Mouse (Mus musculus): Measurements from ENCODE around the gene Cntfr. TPM values are rescaled to one million over a fixed set of nuclear protein-coding genes. Genes with fewer than 3 reads are reported as not detected.

Gene Cntfr
- polyA plus RNA-seq, 1 experiment, result 3.7 TPM

GRCm38 (mm10) chr4:41737602-41738255 lies 40.8 kb upstream of the Cntfr start:
- TF ChIP-seq POLR2A (IDR thresholded peaks at IDR 0.05; ENCODE audit: control insufficient read depth, low read depth, low read length), result no peak
- peak; percentile 67; the same call in 1 of the 2 replicates for TF ChIP-seq CTCF (IDR thresholded peaks at IDR 0.05; ENCODE audit: control insufficient read depth, insufficient read depth, insufficient replicate concordance, low read depth, low read length)
- no peaks in the 10 kb centered on the region for H3K27me3 ChIP-seq (ENCODE audit: control insufficient read depth, insufficient read depth, low read length)
- H3K4me1 ChIP-seq (ENCODE audit: control insufficient read depth, insufficient read depth, low read length), result peaks cover 12% of the 10 kb centered on the region
- no peak overlapping the region for H3K4me3 ChIP-seq (ENCODE audit: control insufficient read depth, low read depth, low read length)
- no peaks in the 10 kb centered on the region for H3K36me3 ChIP-seq (ENCODE audit: control insufficient read depth, insufficient read depth, low read length)
- no peak overlapping the region for H3K27ac ChIP-seq (ENCODE audit: control insufficient read depth, insufficient read depth, low read depth, low read length)

- Histone ChIP-seq H3K4me1 (ENCODE audit: control insufficient read depth, insufficient read depth, low read length) (peaks cover 9% of the 10 kb centered on the region), H3K27me3 (ENCODE audit: control insufficient read depth, insufficient read depth, low read length) (no peaks in the 10 kb centered on the region; the same call in 1 of the 2 replicates), H3K4me3 (ENCODE audit: control insufficient read depth, low read depth, low read length) (peak within 1 kb of the TSS; percentile 29; the same call in 1 of the 2 replicates), H3K27ac (ENCODE audit: control insufficient read depth, insufficient read depth, low read depth, low read length) (no peak within 1 kb of the TSS), H3K36me3 (ENCODE audit: control insufficient read depth, insufficient read depth, low read length) (no peaks in the 10 kb centered on the region)
- TF ChIP-seq POLR2A (IDR thresholded peaks at IDR 0.05; ENCODE audit: control insufficient read depth, low read depth, low read length), result no peak
- TF ChIP-seq CTCF (IDR thresholded peaks at IDR 0.05; ENCODE audit: control insufficient read depth, insufficient read depth, insufficient replicate concordance, low read depth, low read length), result no peak
Observed at GRCm38 (mm10) chr4:41731052-41731765, 34.3 kb upstream of the Cntfr start, which contains the start of gene Arid3c. Gene Arid3c, minus strand, starts transcription at chr4:41731142.

GRCm38 (mm10) chr4:41726826-41727621 lies 30.1 kb upstream of the Cntfr start:
- no peak overlapping the region; the same call in 1 of the 2 replicates for H3K4me3 ChIP-seq (ENCODE audit: control insufficient read depth, low read depth, low read length)
- H3K27me3 ChIP-seq (ENCODE audit: control insufficient read depth, insufficient read depth, low read length), result peaks cover 5% of the 10 kb centered on the region; the same call in 1 of the 2 replicates
- no peak overlapping the region for H3K27ac ChIP-seq (ENCODE audit: control insufficient read depth, insufficient read depth, low read depth, low read length)
- TF ChIP-seq POLR2A (IDR thresholded peaks at IDR 0.05; ENCODE audit: control insufficient read depth, low read depth, low read length), result no peak
- TF ChIP-seq CTCF (IDR thresholded peaks at IDR 0.05; ENCODE audit: control insufficient read depth, insufficient read depth, insufficient replicate concordance, low read depth, low read length), result no peak
- peaks cover 16% of the 10 kb centered on the region for H3K4me1 ChIP-seq (ENCODE audit: control insufficient read depth, insufficient read depth, low read length)
- H3K36me3 ChIP-seq (ENCODE audit: control insufficient read depth, insufficient read depth, low read length), result no peaks in the 10 kb centered on the region

- H3K4me1 ChIP-seq (ENCODE audit: control insufficient read depth, insufficient read depth, low read length), result peaks cover 10% of the 10 kb centered on the region
- 0 out of 2 replicates have a peak within 1 kb of the TSS, but pooled peaks have one; percentile 21 for H3K27ac ChIP-seq (ENCODE audit: control insufficient read depth, insufficient read depth, low read depth, low read length)
- no peaks in the 10 kb centered on the region; the same call in none of the 2 replicates for H3K36me3 ChIP-seq (ENCODE audit: control insufficient read depth, insufficient read depth, low read length)
- TF ChIP-seq CTCF (IDR thresholded peaks at IDR 0.05; ENCODE audit: control insufficient read depth, insufficient read depth, insufficient replicate concordance, low read depth, low read length) (no peak), POLR2A (IDR thresholded peaks at IDR 0.05; ENCODE audit: control insufficient read depth, low read depth, low read length) (peak; percentile 94)
- H3K4me3 ChIP-seq (ENCODE audit: control insufficient read depth, low read depth, low read length), result peak within 1 kb of the TSS; percentile 95
- peaks cover 5% of the 10 kb centered on the region; the same call in 1 of the 2 replicates for H3K27me3 ChIP-seq (ENCODE audit: control insufficient read depth, insufficient read depth, low read length)
Observed at GRCm38 (mm10) chr4:41722918-41723351, 26.0 kb upstream of the Cntfr start, which contains the start of gene Dctn3. Gene Dctn3, minus strand, starts transcription at chr4:41723170.

- Histone ChIP-seq H3K27ac (ENCODE audit: control insufficient read depth, insufficient read depth, low read depth, low read length) (no peak overlapping the region), H3K27me3 (ENCODE audit: control insufficient read depth, insufficient read depth, low read length) (no peaks in the 10 kb centered on the region), H3K36me3 (ENCODE audit: control insufficient read depth, insufficient read depth, low read length) (peaks cover 2% of the 10 kb centered on the region), H3K4me3 (ENCODE audit: control insufficient read depth, low read depth, low read length) (no peak overlapping the region), H3K4me1 (ENCODE audit: control insufficient read depth, insufficient read depth, low read length) (peaks cover 24% of the 10 kb centered on the region)
- TF ChIP-seq CTCF (IDR thresholded peaks at IDR 0.05; ENCODE audit: control insufficient read depth, insufficient read depth, insufficient replicate concordance, low read depth, low read length), result no peak
- no peak for TF ChIP-seq POLR2A (IDR thresholded peaks at IDR 0.05; ENCODE audit: control insufficient read depth, low read depth, low read length)
Observed at GRCm38 (mm10) chr4:41716834-41717233, 19.9 kb upstream of the Cntfr start.

- Histone ChIP-seq H3K36me3 (ENCODE audit: control insufficient read depth, insufficient read depth, low read length) (peaks cover 2% of the 10 kb centered on the region), H3K4me3 (ENCODE audit: control insufficient read depth, low read depth, low read length) (no peak overlapping the region), H3K27ac (ENCODE audit: control insufficient read depth, insufficient read depth, low read depth, low read length) (no peak overlapping the region), H3K27me3 (ENCODE audit: control insufficient read depth, insufficient read depth, low read length) (no peaks in the 10 kb centered on the region), H3K4me1 (ENCODE audit: control insufficient read depth, insufficient read depth, low read length) (peaks cover 25% of the 10 kb centered on the region)
- TF ChIP-seq POLR2A (IDR thresholded peaks at IDR 0.05; ENCODE audit: control insufficient read depth, low read depth, low read length) (no peak), CTCF (IDR thresholded peaks at IDR 0.05; ENCODE audit: control insufficient read depth, insufficient read depth, insufficient replicate concordance, low read depth, low read length) (no peak)
Observed at GRCm38 (mm10) chr4:41715596-41715995, 18.7 kb upstream of the Cntfr start.
